Mouse (Mus musculus): ENCODE results near the gene Adam17. TPM values are rescaled to one million over a fixed set of nuclear protein-coding genes. Genes with fewer than 3 reads are reported as not detected.

Gene Adam17
- total and polyA plus RNA-seq, 3 experiments, result 20.4 to 43.1 (median 38.2) TPM

GRCm38 (mm10) chr12:21312201-21312600 is 61.2 kb downstream of the Adam17 start:
- no peaks in the 10 kb centered on the region for H3K27me3 ChIP-seq (ENCODE audit: insufficient read depth, low read length)
- H3K36me3 ChIP-seq (replicated peaks), result peaks cover 84% of the 10 kb centered on the region
- no peaks in the 10 kb centered on the region for H3K9me3 ChIP-seq (replicated peaks)
- TF ChIP-seq TAL1 (conservative IDR thresholded peaks at IDR 0.05; ENCODE audit: low read depth, low read length) (no peak), CTCF (IDR thresholded peaks at IDR 0.05; ENCODE audit: low read depth, low read length) (no peak), GATA2 (IDR thresholded peaks at IDR 0.05; ENCODE audit: borderline replicate concordance, low read depth, low read length) (no peak)
- no peak for ATAC-seq (ENCODE audit: extremely low read depth, insufficient number of reproducible peaks, low FRiP score, poor library complexity, severe bottlenecking)
- peaks cover 9% of the 10 kb centered on the region for H3K4me1 ChIP-seq (ENCODE audit: insufficient read depth, low read depth, low read length)
- no peak for DNase-seq (ENCODE audit: low spot score)
- no peak overlapping the region for H3K4me3 ChIP-seq (ENCODE audit: low read depth, low read length)

DNA sequence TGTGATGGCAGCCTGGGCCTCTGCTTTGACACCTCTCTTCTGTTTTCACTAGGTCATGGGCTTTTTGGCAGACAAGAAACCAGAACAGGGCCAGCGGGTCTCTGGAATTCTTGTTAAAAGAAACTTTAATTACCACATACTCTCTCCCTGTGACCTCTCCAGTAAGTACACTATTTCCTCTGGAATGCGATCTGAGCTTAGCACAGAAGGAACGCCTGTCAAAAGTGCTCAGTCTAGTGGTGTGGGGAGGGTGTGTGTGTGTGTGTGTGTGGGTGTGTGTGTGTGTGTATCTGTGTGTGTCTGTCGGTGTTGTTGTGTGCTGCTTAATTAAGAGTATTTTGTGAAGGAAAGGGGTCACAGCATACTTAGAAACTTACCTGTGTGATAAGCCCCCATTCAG is 66.7 kb downstream of the Adam17 start:
- no peaks in the 10 kb centered on the region for H3K9me3 ChIP-seq (replicated peaks)
- H3K4me3 ChIP-seq (ENCODE audit: low read depth, low read length), result no peak overlapping the region
- no peak for ATAC-seq (ENCODE audit: extremely low read depth, insufficient number of reproducible peaks, low FRiP score, poor library complexity, severe bottlenecking)
- no peaks in the 10 kb centered on the region for H3K27me3 ChIP-seq (ENCODE audit: insufficient read depth, low read length)
- no peak for DNase-seq (ENCODE audit: low spot score)
- TF ChIP-seq GATA1 (IDR thresholded peaks at IDR 0.05; ENCODE audit: borderline replicate concordance, low read length) (no peak), TAL1 (conservative IDR thresholded peaks at IDR 0.05; ENCODE audit: low read depth, low read length) (no peak), GATA2 (IDR thresholded peaks at IDR 0.05; ENCODE audit: borderline replicate concordance, low read depth, low read length) (no peak), CTCF (IDR thresholded peaks at IDR 0.05; ENCODE audit: low read depth, low read length) (no peak), POLR2AphosphoS5 (IDR thresholded peaks at IDR 0.05; ENCODE audit: insufficient replicate concordance, low read depth, low read length) (no peak)
- H3K4me1 ChIP-seq (ENCODE audit: insufficient read depth, low read depth, low read length), result peaks cover 10% of the 10 kb centered on the region
- peaks cover 99% of the 10 kb centered on the region for H3K36me3 ChIP-seq (replicated peaks)

GRCm38 (mm10) chr12:21305741-21306140 is 67.7 kb downstream of the Adam17 start:
- no peak overlapping the region for H3K4me3 ChIP-seq (ENCODE audit: low read depth, low read length)
- H3K4me1 ChIP-seq (ENCODE audit: insufficient read depth, low read depth, low read length), result peaks cover 17% of the 10 kb centered on the region
- H3K9me3 ChIP-seq (replicated peaks), result no peaks in the 10 kb centered on the region
- DNase-seq (ENCODE audit: low spot score) (no peak), ATAC-seq (ENCODE audit: extremely low read depth, insufficient number of reproducible peaks, low FRiP score, poor library complexity, severe bottlenecking) (no peak)
- TF ChIP-seq POLR2AphosphoS5 (IDR thresholded peaks at IDR 0.05; ENCODE audit: insufficient replicate concordance, low read depth, low read length) (no peak), TAL1 (conservative IDR thresholded peaks at IDR 0.05; ENCODE audit: low read depth, low read length) (no peak), GATA2 (IDR thresholded peaks at IDR 0.05; ENCODE audit: borderline replicate concordance, low read depth, low read length) (no peak), CTCF (IDR thresholded peaks at IDR 0.05; ENCODE audit: low read depth, low read length) (no peak), GATA1 (IDR thresholded peaks at IDR 0.05; ENCODE audit: borderline replicate concordance, low read length) (no peak)
- H3K36me3 ChIP-seq (replicated peaks), result peaks cover 97% of the 10 kb centered on the region
- no peaks in the 10 kb centered on the region for H3K27me3 ChIP-seq (ENCODE audit: insufficient read depth, low read length)

DNA sequence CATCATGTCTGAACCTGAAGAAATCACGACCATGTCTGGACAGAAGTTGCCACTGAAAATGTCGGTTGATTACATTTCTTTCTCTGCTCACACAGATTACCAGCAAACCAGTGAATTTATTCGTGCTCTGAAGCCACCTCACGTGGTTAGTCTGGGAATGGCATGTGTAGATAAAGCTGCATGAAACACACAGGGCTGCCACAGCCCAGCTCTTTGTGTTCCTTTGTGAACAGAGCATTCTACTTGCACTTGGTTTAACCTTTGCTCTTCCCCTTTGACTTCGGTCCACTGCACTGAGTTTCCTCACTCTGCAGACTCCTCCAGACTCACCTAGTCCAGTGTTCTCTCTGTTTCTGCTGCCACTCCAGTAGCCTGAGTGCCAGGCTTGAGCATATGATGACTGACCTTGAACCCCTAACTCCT is 71.1 kb downstream of the Adam17 start:
- H3K36me3 ChIP-seq (replicated peaks), result peaks cover 94% of the 10 kb centered on the region
- H3K27me3 ChIP-seq (ENCODE audit: insufficient read depth, low read length), result no peaks in the 10 kb centered on the region
- ATAC-seq (ENCODE audit: extremely low read depth, insufficient number of reproducible peaks, low FRiP score, poor library complexity, severe bottlenecking) (peak; percentile 76), DNase-seq (ENCODE audit: low spot score) (no peak)
- H3K4me1 ChIP-seq (ENCODE audit: insufficient read depth, low read depth, low read length), result peaks cover 17% of the 10 kb centered on the region
- no peak overlapping the region for H3K4me3 ChIP-seq (ENCODE audit: low read depth, low read length)
- no peaks in the 10 kb centered on the region for H3K9me3 ChIP-seq (replicated peaks)
- TF ChIP-seq POLR2AphosphoS5 (IDR thresholded peaks at IDR 0.05; ENCODE audit: insufficient replicate concordance, low read depth, low read length), result no peak
- no peak for TF ChIP-seq GATA2 (IDR thresholded peaks at IDR 0.05; ENCODE audit: borderline replicate concordance, low read depth, low read length)
- TF ChIP-seq GATA1 (IDR thresholded peaks at IDR 0.05; ENCODE audit: borderline replicate concordance, low read length), result no peak
- TF ChIP-seq TAL1 (conservative IDR thresholded peaks at IDR 0.05; ENCODE audit: low read depth, low read length), result 0 out of 2 replicates have a peak, but pooled peaks have one; percentile 23

DNA sequence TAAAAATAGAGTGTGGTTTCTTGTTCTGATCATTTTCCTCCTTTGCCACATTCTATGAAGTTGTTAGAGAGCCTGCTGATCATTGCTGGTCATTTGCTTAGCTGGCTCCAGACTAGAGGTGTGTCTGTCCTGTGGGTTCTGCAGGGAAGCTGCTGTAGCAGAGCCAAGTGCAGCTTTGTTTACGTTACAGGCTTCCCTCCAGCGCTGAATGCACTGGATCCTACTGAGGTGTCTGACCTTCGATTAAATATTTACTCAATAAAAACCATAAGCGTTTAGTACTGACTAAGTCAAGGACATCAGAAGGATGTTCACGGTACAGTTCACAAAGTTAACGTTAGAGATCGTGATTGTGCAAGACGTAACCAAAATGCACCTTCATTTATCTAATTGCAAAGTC is 71.5 kb downstream of the Adam17 start:
- Histone ChIP-seq H3K4me3 (ENCODE audit: low read depth, low read length) (no peak overlapping the region), H3K4me1 (ENCODE audit: insufficient read depth, low read depth, low read length) (peaks cover 17% of the 10 kb centered on the region), H3K9me3 (replicated peaks) (no peaks in the 10 kb centered on the region), H3K27me3 (ENCODE audit: insufficient read depth, low read length) (no peaks in the 10 kb centered on the region), H3K36me3 (replicated peaks) (peaks cover 94% of the 10 kb centered on the region)
- no peak for TF ChIP-seq GATA1 (IDR thresholded peaks at IDR 0.05; ENCODE audit: borderline replicate concordance, low read length)
- no peak for TF ChIP-seq GATA2 (IDR thresholded peaks at IDR 0.05; ENCODE audit: borderline replicate concordance, low read depth, low read length)
- TF ChIP-seq TAL1 (conservative IDR thresholded peaks at IDR 0.05; ENCODE audit: low read depth, low read length), result no peak
- no peak for TF ChIP-seq CTCF (IDR thresholded peaks at IDR 0.05; ENCODE audit: low read depth, low read length)
- TF ChIP-seq POLR2AphosphoS5 (IDR thresholded peaks at IDR 0.05; ENCODE audit: insufficient replicate concordance, low read depth, low read length), result no peak
- no peak for DNase-seq (ENCODE audit: low spot score)
- ATAC-seq (ENCODE audit: extremely low read depth, insufficient number of reproducible peaks, low FRiP score, poor library complexity, severe bottlenecking), result no peak; the same call in 1 of the 2 replicates

GRCm38 (mm10) chr12:21301324-21301723 is 72.1 kb downstream of the Adam17 start:
- TF ChIP-seq GATA1 (IDR thresholded peaks at IDR 0.05; ENCODE audit: borderline replicate concordance, low read length) (no peak), POLR2AphosphoS5 (IDR thresholded peaks at IDR 0.05; ENCODE audit: insufficient replicate concordance, low read depth, low read length) (no peak), GATA2 (IDR thresholded peaks at IDR 0.05; ENCODE audit: borderline replicate concordance, low read depth, low read length) (no peak), TAL1 (conservative IDR thresholded peaks at IDR 0.05; ENCODE audit: low read depth, low read length) (no peak), CTCF (IDR thresholded peaks at IDR 0.05; ENCODE audit: low read depth, low read length) (no peak)
- Histone ChIP-seq H3K4me3 (ENCODE audit: low read depth, low read length) (no peak overlapping the region), H3K9me3 (replicated peaks) (no peaks in the 10 kb centered on the region), H3K4me1 (ENCODE audit: insufficient read depth, low read depth, low read length) (peaks cover 17% of the 10 kb centered on the region), H3K27me3 (ENCODE audit: insufficient read depth, low read length) (no peaks in the 10 kb centered on the region), H3K36me3 (replicated peaks) (peaks cover 94% of the 10 kb centered on the region)
- ATAC-seq (ENCODE audit: extremely low read depth, insufficient number of reproducible peaks, low FRiP score, poor library complexity, severe bottlenecking) (no peak), DNase-seq (ENCODE audit: low spot score) (no peak)
